Mouse (Mus musculus) adrenal gland, postnatal 4 days (tissue): ENCODE results near the gene Myl9. TPM values are rescaled to one million over a fixed set of nuclear protein-coding genes. Genes with fewer than 3 reads are reported as not detected.

Experiments
- total RNA-seq, 2 experiments: library from RNA; stranded (reverse); gene quantifications; 2 replicates each; pipeline ENCODE4 v1.2.3; 2021

The Myl9 gene
- total RNA-seq, 2 experiments from 2014 or later = 82.3 to 84.4 TPM

Other genes with a start within 250 kb of the Myl9 start
- gene Aar2, start 227.8 kb upstream of the Myl9 start, total RNA-seq = 10 to 100 TPM; 34.2 to 35.8 TPM
- 10 to 100 TPM; 52.4 to 53.9 TPM for gene Dlgap4, start 161.7 kb upstream of the Myl9 start, total RNA-seq
- gene Tgif2, start 64.6 kb downstream of the Myl9 start, total RNA-seq = 10 to 100 TPM; 23.0 to 25.1 TPM
- gene 4930518I15Rik, start 82.5 kb downstream of the Myl9 start, total RNA-seq = 1 to 10 TPM; 4.3 to 5.2 TPM
- 100 to 1,000 TPM; 190 to 203 TPM for gene Rab5if, start 87.7 kb downstream of the Myl9 start, total RNA-seq
- not detected for gene Sla2, start 111.8 kb downstream of the Myl9 start, total RNA-seq
- 10 to 100 TPM; 47.2 to 47.9 TPM for gene Ndrg3, start 216.6 kb downstream of the Myl9 start, total RNA-seq
- 10 to 100 TPM; 19.9 to 22.3 TPM for gene Dsn1, start 231.7 kb downstream of the Myl9 start, total RNA-seq